Mouse (Mus musculus): ENCODE results near the gene Psmb7. TPM values are rescaled to one million over a fixed set of nuclear protein-coding genes. Genes with fewer than 3 reads are reported as not detected.
A peak's percentile ranks its signal among the peaks of the same experiment; 100 is the strongest.

Gene Psmb7
- polyA plus RNA-seq, 1 experiment from 2014 or later: 273 TPM

DNA sequence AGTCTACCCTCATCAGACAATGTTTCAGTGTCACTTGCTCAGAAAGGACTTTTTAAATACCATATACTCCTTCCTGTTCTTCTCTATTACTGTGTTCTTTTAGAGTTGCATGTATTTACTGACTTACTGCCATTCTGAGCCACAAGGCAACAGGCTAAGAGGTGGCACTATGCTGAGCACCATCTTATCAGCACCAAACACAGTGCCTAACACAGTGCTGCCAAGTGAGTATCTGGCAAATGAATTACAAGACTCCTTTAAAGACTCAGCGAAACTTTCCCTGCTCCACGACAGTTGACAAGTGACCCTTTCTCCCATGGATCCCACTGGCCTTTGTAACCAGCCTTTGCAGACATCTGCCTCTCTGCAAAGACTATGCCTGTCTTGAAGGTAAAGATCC lies 13.3 kb downstream of the Psmb7 start:
- ATAC-seq (ENCODE audit: low FRiP score, low read depth): no peak
- H3K9me3 ChIP-seq: no peaks in the 10 kb centered on the region
- H3K4me3 ChIP-seq: no peak overlapping the region
- 97% methylated on average over 2 of the region's 2 CpGs for WGBS
- H3K4me1 ChIP-seq: no peaks in the 10 kb centered on the region
- no peak overlapping the region for H3K9ac ChIP-seq (replicated peaks)
- peaks cover 90% of the 10 kb centered on the region for H3K36me3 ChIP-seq
- no peak overlapping the region for H3K4me2 ChIP-seq (replicated peaks)
- no peak overlapping the region for H3K27ac ChIP-seq (replicated peaks)
- no peaks in the 10 kb centered on the region for H3K27me3 ChIP-seq

DNA sequence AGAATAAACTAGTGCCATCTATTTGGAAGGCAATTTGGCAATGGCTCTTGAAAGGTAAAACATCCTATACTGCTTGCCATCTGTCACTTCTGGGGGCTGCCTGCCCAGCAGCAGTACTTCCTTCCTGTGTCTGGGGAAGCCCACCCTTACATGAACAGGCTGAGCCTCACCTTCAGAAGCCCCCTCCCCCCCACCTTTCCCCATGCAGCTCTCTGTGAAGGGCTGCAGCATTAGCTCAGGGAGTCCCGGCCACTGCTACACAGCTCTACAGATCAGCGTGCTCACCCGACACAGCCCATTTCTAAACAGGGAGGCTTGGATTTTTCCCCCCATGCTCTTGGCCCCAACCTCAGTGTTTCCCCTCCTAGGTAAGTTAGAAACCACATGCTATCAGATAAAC lies 14.4 kb downstream of the Psmb7 start:
- Histone ChIP-seq H3K9me3 (no peaks in the 10 kb centered on the region), H3K9ac (replicated peaks) (no peak overlapping the region), H3K27me3 (no peaks in the 10 kb centered on the region), H3K4me1 (no peaks in the 10 kb centered on the region), H3K4me3 (no peak overlapping the region), H3K36me3 (peaks cover 79% of the 10 kb centered on the region), H3K4me2 (replicated peaks) (no peak overlapping the region), H3K27ac (replicated peaks) (no peak overlapping the region)
- ATAC-seq (ENCODE audit: low FRiP score, low read depth): no peak
- 93% methylated on average over 3 of the region's 3 CpGs for WGBS

DNA sequence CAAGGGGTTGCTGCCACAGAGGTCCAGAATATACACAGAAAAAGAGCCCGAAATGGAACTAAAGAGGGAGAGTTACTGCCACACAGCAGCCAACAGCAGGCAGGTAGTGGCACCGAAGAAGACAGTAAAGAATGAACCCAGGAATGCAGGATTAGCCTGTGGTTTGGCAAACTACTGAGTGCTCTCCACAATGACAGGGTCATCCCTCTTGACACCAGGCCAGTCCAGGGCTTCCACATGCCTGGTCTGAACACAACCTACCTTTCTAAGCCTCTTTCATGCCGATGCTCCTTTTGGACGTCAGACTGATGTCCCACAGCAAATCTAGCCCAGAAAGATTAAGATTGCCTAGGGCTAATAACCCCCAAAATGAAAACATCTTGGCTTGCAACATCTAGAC lies 15.1 kb downstream of the Psmb7 start:
- no peak for ATAC-seq (ENCODE audit: low FRiP score, low read depth)
- Histone ChIP-seq H3K9me3 (no peaks in the 10 kb centered on the region), H3K9ac (replicated peaks) (no peak overlapping the region), H3K4me2 (replicated peaks) (no peak overlapping the region), H3K4me3 (no peak overlapping the region), H3K27me3 (no peaks in the 10 kb centered on the region), H3K27ac (replicated peaks) (no peak overlapping the region), H3K36me3 (peaks cover 73% of the 10 kb centered on the region), H3K4me1 (no peaks in the 10 kb centered on the region)
- WGBS: 89% methylated on average over 4 of the region's 4 CpGs

DNA sequence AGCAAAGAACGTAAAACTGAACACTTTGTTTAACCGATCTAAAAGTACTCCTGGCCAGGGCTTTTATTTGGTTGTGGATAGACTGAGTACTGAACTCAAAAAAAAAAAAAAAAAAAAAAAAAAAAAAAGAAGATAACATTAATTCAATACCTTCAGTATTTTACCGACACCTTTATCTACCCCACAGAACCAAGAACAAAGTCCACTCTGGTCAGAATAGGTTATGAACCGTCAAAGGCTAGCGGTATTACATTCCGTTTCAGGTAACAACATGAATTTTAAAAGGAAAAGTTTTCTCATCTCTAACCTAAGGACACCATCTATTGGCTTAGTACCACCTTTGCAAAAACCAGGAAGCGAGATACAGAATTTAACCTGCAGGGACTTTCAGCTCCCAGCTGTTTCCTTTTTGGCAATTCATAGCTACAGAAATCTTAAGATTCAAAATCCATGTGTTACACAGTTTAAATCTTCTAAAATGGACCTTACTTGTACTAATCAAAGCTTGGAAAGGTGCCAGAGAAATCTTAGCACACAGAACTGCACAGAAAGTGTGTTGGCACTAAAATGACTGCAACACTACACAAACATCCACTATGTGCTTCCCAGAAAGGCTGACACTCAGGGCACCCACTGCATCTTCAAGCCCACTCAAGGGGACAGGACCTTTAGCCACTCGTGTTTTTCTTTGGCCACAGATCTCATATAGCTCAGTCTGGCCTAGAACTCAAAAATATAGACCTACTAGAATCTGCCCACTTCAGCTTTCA lies 19.9 kb downstream of the Psmb7 start:
- Histone ChIP-seq H3K9me3 (no peaks in the 10 kb centered on the region), H3K27ac (replicated peaks) (no peak overlapping the region), H3K27me3 (no peaks in the 10 kb centered on the region), H3K4me2 (replicated peaks) (no peak overlapping the region), H3K36me3 (peaks cover 27% of the 10 kb centered on the region), H3K9ac (replicated peaks) (no peak overlapping the region), H3K4me3 (no peak overlapping the region), H3K4me1 (peaks cover 19% of the 10 kb centered on the region)
- 90% methylated on average over 8 of the region's 8 CpGs for WGBS
- no peak for ATAC-seq (ENCODE audit: low FRiP score, low read depth)

DNA sequence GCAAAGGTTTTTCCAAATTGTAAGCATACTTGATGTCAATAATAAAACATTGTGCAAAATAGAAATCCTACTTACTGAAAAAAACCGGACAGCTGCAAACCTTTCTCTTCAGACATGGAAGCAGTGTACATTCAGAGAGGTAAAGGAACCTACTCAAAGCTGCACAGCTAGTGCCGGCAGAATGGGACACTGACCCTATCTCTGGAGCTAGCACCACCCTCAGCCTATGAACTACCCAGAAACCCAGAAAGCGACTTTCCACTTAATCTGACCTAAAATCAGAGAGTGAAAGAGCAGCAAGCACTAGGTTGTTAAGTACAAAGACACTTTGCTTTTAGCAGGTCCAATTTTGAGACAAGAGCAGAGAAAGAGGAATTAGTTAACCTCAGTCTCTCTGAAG lies 20.5 kb downstream of the Psmb7 start:
- Histone ChIP-seq H3K9ac (replicated peaks) (no peak overlapping the region), H3K27ac (replicated peaks) (no peak overlapping the region), H3K9me3 (no peaks in the 10 kb centered on the region), H3K36me3 (peaks cover 21% of the 10 kb centered on the region), H3K27me3 (no peaks in the 10 kb centered on the region), H3K4me3 (no peak overlapping the region), H3K4me2 (replicated peaks) (no peak overlapping the region), H3K4me1 (peaks cover 19% of the 10 kb centered on the region)
- no peak for ATAC-seq (ENCODE audit: low FRiP score, low read depth)
- WGBS: 86% methylated on average over 3 of the region's 3 CpGs

DNA sequence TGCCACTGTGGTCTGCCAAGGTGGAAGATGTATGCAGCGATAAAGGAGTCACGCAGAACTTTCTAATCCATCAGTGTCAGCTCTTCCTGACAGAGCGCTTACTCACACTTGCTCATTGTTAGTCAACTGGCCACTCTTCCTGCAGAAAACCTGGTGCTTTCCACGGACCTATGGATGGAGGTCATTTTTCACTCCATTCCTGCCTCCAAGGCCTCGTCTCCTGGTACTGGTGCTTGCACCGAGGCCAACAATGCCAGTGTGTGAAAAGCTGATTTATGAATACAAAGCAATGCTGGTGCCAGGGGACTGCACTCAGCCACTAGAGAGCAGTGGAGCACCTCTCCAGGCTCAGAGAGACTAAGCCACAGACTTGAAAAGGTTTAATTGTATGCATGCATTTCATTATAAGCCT lies 22.3 kb downstream of the Psmb7 start:
- Histone ChIP-seq H3K27ac (replicated peaks) (peak overlapping the region; percentile 69), H3K9me3 (no peaks in the 10 kb centered on the region), H3K9ac (replicated peaks) (no peak overlapping the region), H3K4me3 (no peak overlapping the region), H3K4me2 (replicated peaks) (no peak overlapping the region), H3K36me3 (peaks cover 9% of the 10 kb centered on the region), H3K4me1 (peaks cover 33% of the 10 kb centered on the region), H3K27me3 (no peaks in the 10 kb centered on the region)
- peak; percentile 91 for ATAC-seq (ENCODE audit: low FRiP score, low read depth)
- 44% methylated on average over 6 of the region's 6 CpGs for WGBS

DNA sequence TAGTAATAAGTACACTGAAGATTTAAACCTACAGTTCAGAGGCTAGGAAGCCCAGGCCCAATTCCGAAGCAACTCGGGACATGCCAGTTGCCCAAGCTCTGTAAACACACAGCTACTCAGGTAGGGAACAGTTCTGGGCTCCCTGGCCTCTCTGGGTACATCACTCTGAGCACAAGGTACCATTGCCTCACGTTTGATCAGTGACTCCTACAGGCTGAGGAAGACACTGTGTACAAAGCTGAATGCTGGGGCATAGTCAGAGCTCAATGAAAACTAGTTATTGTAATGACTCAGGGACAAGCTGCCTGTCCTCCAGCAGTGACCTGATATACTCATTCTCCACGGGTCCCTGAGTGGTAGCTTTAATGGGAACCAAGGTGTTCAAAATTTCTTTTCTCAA lies 22.8 kb downstream of the Psmb7 start:
- peaks cover 38% of the 10 kb centered on the region for H3K4me1 ChIP-seq
- no peak overlapping the region for H3K9ac ChIP-seq (replicated peaks)
- no peak overlapping the region for H3K4me3 ChIP-seq
- H3K4me2 ChIP-seq (replicated peaks): no peak overlapping the region
- peaks cover 5% of the 10 kb centered on the region for H3K36me3 ChIP-seq
- peak overlapping the region; percentile 69 for H3K27ac ChIP-seq (replicated peaks)
- 83% methylated on average over 4 of the region's 4 CpGs for WGBS
- ATAC-seq (ENCODE audit: low FRiP score, low read depth): no peak
- H3K27me3 ChIP-seq: no peaks in the 10 kb centered on the region
- H3K9me3 ChIP-seq: no peaks in the 10 kb centered on the region

DNA sequence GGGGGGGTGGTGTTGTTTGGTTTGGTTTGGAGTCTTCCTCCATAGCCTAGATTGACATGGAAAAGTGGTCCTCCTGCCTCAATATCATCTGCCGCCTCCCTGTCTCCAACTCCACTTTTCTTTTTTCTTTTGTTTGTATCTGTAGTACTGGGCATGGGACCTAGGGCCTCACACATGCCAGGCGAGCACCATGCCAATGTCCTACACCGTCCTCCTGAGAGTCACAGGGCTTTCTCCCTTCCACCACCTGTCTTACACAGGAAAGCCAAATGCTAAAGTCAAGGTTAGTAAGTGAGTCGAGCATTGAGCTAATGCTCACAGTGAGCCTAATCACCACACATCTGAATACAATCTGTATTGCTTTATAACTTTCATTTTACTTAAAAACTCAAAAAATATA lies 24.1 kb downstream of the Psmb7 start:
- H3K27me3 ChIP-seq: no peaks in the 10 kb centered on the region
- H3K4me1 ChIP-seq: peaks cover 51% of the 10 kb centered on the region
- H3K27ac ChIP-seq (replicated peaks): no peak overlapping the region
- no peak for ATAC-seq (ENCODE audit: low FRiP score, low read depth)
- WGBS: 94% methylated on average over 4 of the region's 4 CpGs
- H3K9ac ChIP-seq (replicated peaks): no peak overlapping the region
- no peaks in the 10 kb centered on the region for H3K36me3 ChIP-seq
- no peaks in the 10 kb centered on the region for H3K9me3 ChIP-seq
- no peak overlapping the region for H3K4me2 ChIP-seq (replicated peaks)
- H3K4me3 ChIP-seq: no peak overlapping the region

DNA sequence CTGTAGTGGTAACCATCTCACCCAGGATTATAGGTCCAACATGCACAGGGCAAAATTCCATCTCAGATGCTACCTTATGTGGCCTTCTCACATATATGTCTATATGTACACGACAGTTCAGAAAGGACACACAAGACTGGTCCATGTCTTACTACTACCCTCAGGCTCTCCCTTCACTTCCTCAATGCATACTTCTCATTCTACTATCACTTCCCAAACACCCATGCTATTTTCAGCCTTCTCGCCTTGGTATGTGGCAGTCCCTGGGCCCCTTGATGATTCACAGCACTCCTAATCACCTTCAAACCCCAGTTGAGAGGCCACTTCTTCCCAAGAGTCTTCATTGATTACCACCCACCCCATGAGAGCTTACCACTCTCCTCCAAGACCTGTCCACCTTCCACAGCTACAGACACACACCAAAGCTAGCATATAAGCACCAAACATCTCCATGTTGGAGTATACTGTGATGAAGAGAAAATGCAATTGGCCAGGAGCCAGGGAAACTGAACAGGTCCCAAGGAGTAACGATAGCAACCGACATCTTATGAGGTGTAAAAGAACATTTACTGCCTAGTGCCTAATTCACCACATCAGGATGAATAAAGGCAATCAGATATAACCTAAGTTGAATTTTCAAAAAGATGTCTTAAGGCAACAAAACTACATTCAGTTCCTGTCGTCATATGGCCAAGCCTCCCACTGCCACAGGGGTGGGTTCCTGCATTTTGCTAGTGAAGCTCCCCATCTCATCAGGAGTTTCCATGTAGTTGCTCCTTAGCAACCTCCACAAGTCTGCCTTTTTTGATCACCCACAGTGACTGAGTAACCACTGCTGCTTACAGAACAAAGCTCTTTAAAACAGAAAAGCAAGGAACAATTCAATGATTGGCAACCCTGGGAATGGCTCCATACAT lies 26.7 kb downstream of the Psmb7 start:
- H3K27me3 ChIP-seq: no peaks in the 10 kb centered on the region
- no peaks in the 10 kb centered on the region for H3K36me3 ChIP-seq
- H3K4me3 ChIP-seq: no peak overlapping the region
- no peak overlapping the region for H3K27ac ChIP-seq (replicated peaks)
- H3K4me2 ChIP-seq (replicated peaks): no peak overlapping the region
- WGBS: 88% methylated on average over 5 of the region's 5 CpGs
- H3K4me1 ChIP-seq: peaks cover 53% of the 10 kb centered on the region
- H3K9me3 ChIP-seq: no peaks in the 10 kb centered on the region
- no peak overlapping the region for H3K9ac ChIP-seq (replicated peaks)
- no peak for ATAC-seq (ENCODE audit: low FRiP score, low read depth)

DNA sequence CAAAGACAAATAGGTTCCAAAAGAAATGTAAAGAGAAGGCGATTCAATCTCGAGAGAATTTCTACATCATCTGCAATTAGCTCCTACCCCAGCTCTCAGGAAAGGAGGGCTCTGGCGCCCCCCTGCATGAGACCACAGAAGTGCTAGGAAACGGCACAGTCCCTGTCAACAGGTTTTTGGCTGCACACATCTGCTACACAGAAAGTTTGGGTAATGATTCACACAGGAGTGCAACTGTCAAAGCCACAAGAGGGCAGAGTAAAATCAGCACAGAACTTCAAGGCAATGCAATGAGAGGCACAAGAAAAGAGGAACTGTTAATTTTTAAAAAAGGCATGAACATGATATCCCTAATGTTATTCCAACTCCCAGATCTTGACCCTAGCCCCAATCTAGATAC lies 27.8 kb downstream of the Psmb7 start:
- Histone ChIP-seq H3K9me3 (no peaks in the 10 kb centered on the region), H3K4me3 (no peak overlapping the region), H3K36me3 (0 out of 2 replicates have a peak, but pooled peaks cover 1% of the 10 kb centered on the region), H3K9ac (replicated peaks) (no peak overlapping the region), H3K4me1 (peaks cover 42% of the 10 kb centered on the region), H3K27me3 (no peaks in the 10 kb centered on the region), H3K27ac (replicated peaks) (peak overlapping the region; percentile 58; the same call in 1 of the 2 replicates), H3K4me2 (replicated peaks) (no peak overlapping the region)
- ATAC-seq (ENCODE audit: low FRiP score, low read depth): no peak
- 50% methylated on average over 4 of the region's 4 CpGs for WGBS

DNA sequence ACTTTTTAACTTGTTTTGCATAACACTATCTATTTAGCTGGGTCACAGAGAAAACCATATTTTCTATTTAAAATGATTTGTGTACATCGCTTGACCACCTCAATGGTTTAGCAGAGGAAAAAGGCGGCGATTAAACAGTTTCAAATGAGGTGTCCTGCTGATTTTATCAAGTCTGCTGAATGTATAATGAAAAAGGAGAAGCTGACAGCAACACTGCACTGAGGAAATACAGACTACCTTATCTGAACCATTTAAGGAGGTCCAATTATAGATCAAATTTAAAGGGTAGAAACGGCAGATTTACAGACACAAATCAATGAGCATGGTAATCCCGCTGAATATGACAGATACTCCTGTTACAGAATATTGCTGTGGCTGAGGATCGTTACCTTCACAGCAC lies 29.4 kb downstream of the Psmb7 start:
- Histone ChIP-seq H3K4me2 (replicated peaks) (no peak overlapping the region), H3K27me3 (no peaks in the 10 kb centered on the region), H3K4me1 (peaks cover 50% of the 10 kb centered on the region), H3K9ac (replicated peaks) (no peak overlapping the region), H3K9me3 (no peaks in the 10 kb centered on the region), H3K36me3 (0 out of 2 replicates have a peak, but pooled peaks cover 11% of the 10 kb centered on the region), H3K27ac (replicated peaks) (peak overlapping the region; percentile 58), H3K4me3 (no peak overlapping the region)
- no peak for ATAC-seq (ENCODE audit: low FRiP score, low read depth)
- 72% methylated on average over 6 of the region's 6 CpGs for WGBS

DNA sequence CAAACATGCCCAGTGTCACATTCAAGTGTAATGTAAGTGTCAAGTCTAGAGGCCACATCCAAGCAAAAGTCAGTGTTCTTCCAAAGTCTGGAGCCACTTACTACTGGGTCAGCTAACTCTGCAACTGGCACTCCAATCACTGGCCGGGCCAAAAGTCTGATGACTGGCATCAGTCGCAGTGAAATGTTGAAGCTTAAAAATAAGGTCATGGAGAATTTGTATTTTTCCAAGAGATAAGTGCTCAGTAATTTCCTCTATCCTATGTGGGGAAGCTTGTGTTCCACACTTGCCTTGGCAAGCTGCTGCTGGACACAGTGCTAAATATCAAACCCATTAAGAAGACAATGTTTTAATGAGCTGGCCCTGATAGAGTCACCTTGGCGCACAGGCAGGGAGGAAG lies 30.3 kb downstream of the Psmb7 start:
- 92% methylated on average over 3 of the region's 3 CpGs for WGBS
- 0 out of 2 replicates have a peak, but pooled peaks cover 11% of the 10 kb centered on the region for H3K36me3 ChIP-seq
- H3K4me1 ChIP-seq: peaks cover 59% of the 10 kb centered on the region
- no peak for ATAC-seq (ENCODE audit: low FRiP score, low read depth)
- H3K27me3 ChIP-seq: no peaks in the 10 kb centered on the region
- H3K4me2 ChIP-seq (replicated peaks): no peak overlapping the region
- no peaks in the 10 kb centered on the region for H3K9me3 ChIP-seq
- H3K4me3 ChIP-seq: no peak overlapping the region
- H3K27ac ChIP-seq (replicated peaks): 0 out of 2 replicates have a peak overlapping the region, but pooled peaks have one; percentile 5
- H3K9ac ChIP-seq (replicated peaks): no peak overlapping the region
